Mouse (Mus musculus): ENCODE results near the gene Maff.

GRCm38 (mm10) chr15:79303725-79304124, 42.7 kb upstream of the Maff start:
- TF ChIP-seq GATA1 (IDR thresholded peaks at IDR 0.05; ENCODE audit: low read length) (no peak), TAL1 (IDR thresholded peaks at IDR 0.05; ENCODE audit: low read length) (no peak)
